Mouse (Mus musculus) cerebellum, postnatal 10 days (tissue): ENCODE results near the gene Syn3.

ENCODE experiments used
- DNase-seq, 2 experiments: peaks; one replicate each; pipeline ENCODE4 v3.0.0; 2021; ENCODE audit warnings: mixed read lengths in 2 of 2

The Syn3 gene

GRCm38 (mm10) chr10:86273410-86274191, 225.1 kb downstream of the Syn3 start:
- DNase-seq = no peak

GRCm38 (mm10) chr10:86272826-86273225, 225.9 kb downstream of the Syn3 start:
- DNase-seq = no peak

GRCm38 (mm10) chr10:86270254-86270653, 228.4 kb downstream of the Syn3 start:
- no peak for DNase-seq

GRCm38 (mm10) chr10:86264618-86265017, 234.1 kb downstream of the Syn3 start:
- DNase-seq = no peak

GRCm38 (mm10) chr10:86261725-86262124, 237.0 kb downstream of the Syn3 start:
- no peak for DNase-seq

- peak; percentile 11 to 31 for DNase-seq
Measured at GRCm38 (mm10) chr10:86258992-86259391, 239.7 kb downstream of the Syn3 start.

GRCm38 (mm10) chr10:86258046-86258445, 240.7 kb downstream of the Syn3 start:
- DNase-seq = no peak

GRCm38 (mm10) chr10:86257045-86257444, 241.7 kb downstream of the Syn3 start:
- no peak for DNase-seq

- peak; percentile 46 to 52 for DNase-seq
Measured at GRCm38 (mm10) chr10:86256221-86256620, 242.5 kb downstream of the Syn3 start.

GRCm38 (mm10) chr10:86250149-86250922, 248.4 kb downstream of the Syn3 start:
- no peak for DNase-seq

- DNase-seq = no peak
Measured at GRCm38 (mm10) chr10:86249283-86249682, 249.4 kb downstream of the Syn3 start.

GRCm38 (mm10) chr10:86248807-86249206, 249.9 kb downstream of the Syn3 start:
- DNase-seq = no peak

GRCm38 (mm10) chr10:86248131-86248740, 250.5 kb downstream of the Syn3 start:
- DNase-seq = no peak

GRCm38 (mm10) chr10:86245396-86245795, 253.3 kb downstream of the Syn3 start:
- no peak for DNase-seq

- DNase-seq = no peak
Measured at GRCm38 (mm10) chr10:86243525-86243924, 255.2 kb downstream of the Syn3 start.

- no peak for DNase-seq
Measured at GRCm38 (mm10) chr10:86242721-86243120, 256.0 kb downstream of the Syn3 start.

- DNase-seq = no peak
Measured at GRCm38 (mm10) chr10:86230006-86230405, 268.7 kb downstream of the Syn3 start.

- no peak for DNase-seq
Measured at GRCm38 (mm10) chr10:86225480-86225879, 273.2 kb downstream of the Syn3 start.

- no peak for DNase-seq
Measured at GRCm38 (mm10) chr10:86218984-86219383, 279.7 kb downstream of the Syn3 start.

GRCm38 (mm10) chr10:86216836-86217235, 281.9 kb downstream of the Syn3 start:
- no peak for DNase-seq

- DNase-seq = peak in 1 of 2 experiments; percentile 19
Measured at GRCm38 (mm10) chr10:86212062-86212461, 286.6 kb downstream of the Syn3 start.

GRCm38 (mm10) chr10:86203915-86204314, 294.8 kb downstream of the Syn3 start:
- peak; percentile 64 to 75 for DNase-seq

GRCm38 (mm10) chr10:86203175-86203574, 295.5 kb downstream of the Syn3 start:
- no peak for DNase-seq

GRCm38 (mm10) chr10:86201826-86202225, 296.9 kb downstream of the Syn3 start:
- DNase-seq = peak; percentile 47 to 51
